Mouse (Mus musculus) liver, embryonic 15.5 days (tissue): ENCODE measurements around the gene Arhgap10. TPM values are rescaled to one million over a fixed set of nuclear protein-coding genes. Genes with fewer than 3 reads are reported as not detected.

Experiments
- ATAC-seq: fragments of 200-750 bp; cut with Nextera tagmentation; 2 replicates; pipeline ENCODE4 v1.8.0; 2017; ENCODE audit warnings: moderate number of reproducible peaks, mild to moderate bottlenecking, moderate library complexity; ENCODE audit not compliant: insufficient read depth
- H3K27ac ChIP-seq: fragments of 300-500 bp; sonication (generic); replicated peaks from 2 replicates; pipeline ENCODE4 v1.5.1; 2015; ENCODE audit warnings: mild to moderate bottlenecking, inconsistent platforms
- H3K27me3 ChIP-seq: fragments of 300-500 bp; sonication (generic); 2 replicates; pipeline ENCODE4 v1.6.1; 2015; ENCODE audit warnings: mild to moderate bottlenecking, inconsistent platforms
- H3K36me3 ChIP-seq: fragments of 300-500 bp; sonication (generic); replicated peaks from 2 replicates; pipeline ENCODE4 v1.6.1; 2015; ENCODE audit warnings: moderate library complexity, mild to moderate bottlenecking, inconsistent platforms
- H3K4me1 ChIP-seq: fragments of 300-500 bp; sonication (generic); replicated peaks from 2 replicates; pipeline ENCODE4 v1.6.1; 2015; ENCODE audit warnings: inconsistent platforms
- H3K4me2 ChIP-seq: fragments of 300-500 bp; sonication (generic); 2 replicates; pipeline ENCODE4 v1.6.1; 2015; ENCODE audit warnings: moderate library complexity, mild to moderate bottlenecking, inconsistent platforms
- H3K4me3 ChIP-seq: fragments of 300-500 bp; sonication (generic); replicated peaks from 2 replicates; pipeline ENCODE4 v1.5.1; 2015; ENCODE audit warnings: mild to moderate bottlenecking, inconsistent platforms
- H3K9ac ChIP-seq: fragments of 300-500 bp; sonication (generic); 2 replicates; pipeline ENCODE4 v1.6.1; 2015; ENCODE audit warnings: moderate library complexity, mild to moderate bottlenecking, inconsistent platforms
- H3K9me3 ChIP-seq: fragments of 300-500 bp; sonication (generic); replicated peaks from 2 replicates; pipeline ENCODE4 v1.6.1; 2016; ENCODE audit warnings: inconsistent platforms
- WGBS: fragments of 180-500 bp; shearing (Covaris S2); methylation state at CpG from one replicate; pipeline ENCODE4 v1.1.7; 2015; ENCODE audit warnings: mixed read lengths; ENCODE audit not compliant: insufficient replicate concordance; 5-methylcytosine and 5-hydroxymethylcytosine counted together
- polyA plus RNA-seq: library from polyadenylated mRNA; unstranded; fragments of >200 nt; fragmentation: Nextera tagmentation; extraction: Ambion mirVana; gene quantifications from 2 replicates; pipeline ENCODE4 v1.2.1, GENCODE M21; 2015

Arhgap10 gene
- polyA plus RNA-seq, 1 experiment from 2014 or later, result 5.8 TPM

DNA sequence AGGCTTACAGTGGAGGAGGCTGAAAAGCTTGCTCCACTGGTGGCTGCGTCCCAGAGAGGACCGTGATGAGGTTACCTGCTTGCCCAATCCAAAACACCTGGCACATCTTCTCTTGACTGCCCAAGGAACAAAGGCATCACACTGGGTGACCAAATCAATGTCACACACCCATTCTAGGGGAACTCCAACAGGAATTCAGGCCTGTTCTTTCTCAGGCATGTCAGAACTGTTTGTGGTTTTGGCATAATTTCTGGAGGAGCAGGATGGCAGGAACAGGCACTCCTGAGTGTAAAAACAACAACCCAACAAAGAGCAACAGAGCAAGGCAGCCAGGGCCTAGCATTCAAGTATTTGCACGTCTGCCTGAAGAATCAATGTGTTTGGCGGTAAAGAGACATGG, 59.2 kb downstream of the Arhgap10 start:
- ATAC-seq, result no peak
- H3K9ac ChIP-seq, result no peak overlapping the region
- no peak overlapping the region for H3K4me3 ChIP-seq
- no peaks in the 10 kb centered on the region for H3K27me3 ChIP-seq
- H3K27ac ChIP-seq, result no peak overlapping the region
- no peaks in the 10 kb centered on the region for H3K36me3 ChIP-seq
- 78% methylated on average over 4 of the region's 4 CpGs for WGBS
- no peaks in the 10 kb centered on the region for H3K9me3 ChIP-seq
- no peaks in the 10 kb centered on the region for H3K4me1 ChIP-seq
- no peak overlapping the region for H3K4me2 ChIP-seq

DNA sequence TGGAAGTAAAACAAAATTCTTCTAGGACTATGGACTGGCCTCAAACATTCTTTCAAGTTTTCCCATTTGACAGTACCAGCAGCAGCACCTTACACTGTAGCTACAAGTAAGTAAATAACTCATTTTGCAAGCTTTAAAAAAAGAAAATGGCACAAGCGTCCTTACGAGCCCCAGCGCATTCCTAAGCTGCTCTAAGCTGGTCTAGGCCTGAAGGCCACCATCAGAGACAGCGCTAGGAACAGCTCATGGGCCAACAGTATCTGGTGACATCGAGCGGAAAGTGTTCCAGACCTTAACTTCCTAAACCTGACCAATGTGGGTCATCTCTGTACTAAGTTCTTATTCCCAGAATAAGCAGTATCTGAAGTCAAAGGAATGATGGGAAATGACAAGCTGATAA, 61.5 kb downstream of the Arhgap10 start:
- no peaks in the 10 kb centered on the region for H3K36me3 ChIP-seq
- no peak overlapping the region for H3K27ac ChIP-seq
- H3K4me1 ChIP-seq, result no peaks in the 10 kb centered on the region
- no peak overlapping the region for H3K4me2 ChIP-seq
- no peaks in the 10 kb centered on the region for H3K27me3 ChIP-seq
- H3K9me3 ChIP-seq, result no peaks in the 10 kb centered on the region
- no peak for ATAC-seq
- H3K4me3 ChIP-seq, result no peak overlapping the region
- H3K9ac ChIP-seq, result no peak overlapping the region
- WGBS, result 78% methylated on average over 6 of the region's 6 CpGs

DNA sequence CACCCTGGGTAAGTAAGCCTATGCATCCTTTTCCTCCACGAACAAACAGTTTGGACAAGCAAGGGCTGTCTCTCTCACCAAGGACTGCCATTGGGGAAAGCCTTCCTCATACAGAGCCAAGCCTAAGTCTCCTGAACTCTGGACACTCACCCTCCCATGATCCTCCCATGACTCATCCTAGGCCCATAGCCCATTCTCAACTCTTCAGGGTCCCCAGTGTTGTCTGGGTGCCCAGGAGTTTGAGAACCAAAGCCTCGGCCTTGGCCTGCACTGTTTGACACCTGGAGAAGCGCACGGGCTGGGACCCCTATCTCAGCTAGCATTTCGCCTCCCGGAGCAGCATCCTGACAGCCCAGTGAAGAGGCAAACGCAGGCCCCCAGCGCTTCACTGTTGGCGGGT, 63.9 kb downstream of the Arhgap10 start:
- H3K27ac ChIP-seq, result no peak overlapping the region
- no peaks in the 10 kb centered on the region for H3K4me1 ChIP-seq
- WGBS, result 77% methylated on average over 9 of the region's 9 CpGs
- H3K9ac ChIP-seq, result no peak overlapping the region
- peaks cover 10% of the 10 kb centered on the region for H3K36me3 ChIP-seq
- no peak overlapping the region for H3K4me3 ChIP-seq
- ATAC-seq, result no peak
- no peak overlapping the region for H3K4me2 ChIP-seq
- no peaks in the 10 kb centered on the region for H3K9me3 ChIP-seq
- no peaks in the 10 kb centered on the region for H3K27me3 ChIP-seq

DNA sequence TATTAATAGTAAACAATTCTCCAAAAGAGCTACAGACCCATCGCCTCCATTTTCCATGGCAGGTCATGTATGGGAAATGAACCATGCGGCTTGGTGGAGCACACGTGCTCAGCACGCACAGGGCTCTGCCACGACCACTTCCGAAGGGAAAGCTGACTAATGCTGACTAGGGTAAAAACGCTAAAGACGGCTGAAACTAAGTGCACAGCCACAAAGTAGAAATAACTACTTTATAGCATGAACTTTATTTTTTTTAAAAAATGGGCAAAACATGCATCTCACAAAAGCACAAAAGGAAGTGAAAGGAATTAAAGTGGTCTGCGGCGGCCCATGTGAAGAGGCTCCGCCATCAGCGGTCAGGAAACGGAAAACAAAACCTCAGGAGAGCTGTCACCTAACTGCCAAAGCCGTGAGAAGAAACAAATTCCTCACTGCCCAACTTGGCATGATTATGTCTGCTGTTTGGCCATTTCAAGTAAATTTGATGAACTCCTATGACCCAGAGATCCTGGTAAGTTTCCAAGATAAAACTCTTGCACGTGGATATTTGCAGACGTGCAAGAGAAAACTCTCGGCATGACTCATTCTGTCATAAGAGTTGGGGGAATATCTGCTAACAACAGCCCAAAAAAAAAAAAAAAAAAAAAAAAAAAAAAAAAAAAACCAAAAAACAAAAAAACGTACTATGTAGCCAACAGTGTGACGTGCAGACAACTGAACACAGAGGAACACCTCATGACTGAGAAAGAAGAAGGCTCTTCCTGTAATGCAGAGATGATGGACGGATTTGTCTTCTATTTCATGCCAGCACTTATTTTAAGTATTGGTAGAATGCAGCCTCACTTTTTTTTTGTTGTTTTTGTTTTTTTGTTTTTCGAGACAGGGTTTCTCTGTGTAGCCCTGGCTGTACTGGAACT, 66.0 kb downstream of the Arhgap10 start:
- no peak for ATAC-seq
- WGBS, result 63% methylated on average over 21 of the region's 21 CpGs
- Histone ChIP-seq H3K27me3 (no peaks in the 10 kb centered on the region), H3K36me3 (peaks cover 10% of the 10 kb centered on the region), H3K4me2 (no peak overlapping the region), H3K9ac (no peak overlapping the region), H3K27ac (no peak overlapping the region), H3K9me3 (no peaks in the 10 kb centered on the region), H3K4me3 (no peak overlapping the region), H3K4me1 (no peaks in the 10 kb centered on the region)

DNA sequence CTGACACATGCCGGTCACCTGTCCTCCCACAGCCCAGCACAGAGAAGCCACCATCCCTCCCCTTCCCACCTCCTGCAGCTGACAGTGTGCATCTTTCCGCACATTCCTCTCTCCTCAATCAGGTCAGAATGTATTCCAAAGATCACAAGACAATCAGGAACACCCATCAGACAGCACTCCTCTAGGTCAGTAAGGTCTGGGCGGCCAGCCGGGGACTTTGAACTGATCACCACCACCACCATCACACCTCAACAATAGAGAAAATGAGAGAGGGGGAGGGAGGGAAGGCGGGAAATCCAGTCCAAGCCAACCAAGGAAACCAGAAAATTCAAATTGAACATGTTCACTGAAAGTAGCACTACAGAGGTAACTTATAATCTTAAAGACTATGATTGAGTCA, 66.7 kb downstream of the Arhgap10 start:
- Histone ChIP-seq H3K27ac (no peak overlapping the region), H3K9me3 (no peaks in the 10 kb centered on the region), H3K4me1 (no peaks in the 10 kb centered on the region), H3K27me3 (no peaks in the 10 kb centered on the region), H3K4me3 (no peak overlapping the region), H3K36me3 (peaks cover 10% of the 10 kb centered on the region), H3K9ac (no peak overlapping the region), H3K4me2 (no peak overlapping the region)
- ATAC-seq, result no peak
- WGBS, result 74% methylated on average over 5 of the region's 5 CpGs

DNA sequence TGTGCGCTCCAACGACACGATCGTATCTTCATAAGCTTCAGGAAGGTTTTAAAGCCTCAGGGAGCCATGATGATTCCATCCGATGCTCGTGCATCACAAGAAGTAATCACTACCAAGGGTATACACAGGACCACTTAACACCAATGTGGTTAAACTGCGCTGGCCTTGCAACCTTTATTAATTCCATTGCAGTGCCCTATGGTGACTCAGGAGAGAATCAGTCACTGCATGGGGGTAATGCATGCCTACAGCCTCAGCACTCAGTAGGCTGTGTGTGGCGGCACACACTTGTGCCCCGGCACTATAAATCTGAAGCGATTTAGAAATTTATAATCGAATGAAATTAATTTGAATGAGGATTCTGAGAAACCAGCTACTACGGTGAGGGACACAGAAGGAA, 71.5 kb downstream of the Arhgap10 start:
- Histone ChIP-seq H3K4me3 (no peak overlapping the region), H3K9ac (no peak overlapping the region), H3K9me3 (no peaks in the 10 kb centered on the region), H3K36me3 (peaks cover 10% of the 10 kb centered on the region), H3K27me3 (no peaks in the 10 kb centered on the region), H3K27ac (no peak overlapping the region), H3K4me2 (no peak overlapping the region), H3K4me1 (0 out of 2 replicates have a peak, but pooled peaks cover 5% of the 10 kb centered on the region)
- 80% methylated on average over 12 of the region's 12 CpGs for WGBS
- ATAC-seq, result no peak

DNA sequence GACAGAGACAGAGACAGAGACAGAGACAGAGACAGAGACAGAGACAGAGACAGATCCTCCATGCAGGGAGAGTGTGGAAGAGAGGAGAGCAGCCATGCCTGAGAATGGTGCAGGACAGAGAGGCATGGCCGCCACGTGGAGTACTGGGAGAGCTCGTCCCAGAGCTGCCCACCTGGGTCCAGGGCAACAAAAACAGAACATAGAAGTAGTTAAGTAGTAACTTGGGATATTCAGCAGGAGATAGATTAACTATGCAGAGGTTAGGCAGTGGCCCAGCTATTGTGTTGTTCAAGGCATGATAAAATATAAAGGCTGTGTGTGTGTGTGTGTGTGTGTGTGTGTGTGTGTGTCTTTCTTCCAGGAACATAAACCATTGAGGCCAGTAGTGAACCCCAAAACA, 72.1 kb downstream of the Arhgap10 start:
- H3K4me3 ChIP-seq, result no peak overlapping the region
- no peaks in the 10 kb centered on the region for H3K9me3 ChIP-seq
- 0 out of 2 replicates have a peak, but pooled peaks cover 5% of the 10 kb centered on the region for H3K4me1 ChIP-seq
- H3K27me3 ChIP-seq, result no peaks in the 10 kb centered on the region
- peaks cover 10% of the 10 kb centered on the region for H3K36me3 ChIP-seq
- H3K4me2 ChIP-seq, result no peak overlapping the region
- no peak for ATAC-seq
- no peak overlapping the region for H3K27ac ChIP-seq
- H3K9ac ChIP-seq, result no peak overlapping the region
- 63% methylated on average over 3 of the region's 3 CpGs for WGBS

DNA sequence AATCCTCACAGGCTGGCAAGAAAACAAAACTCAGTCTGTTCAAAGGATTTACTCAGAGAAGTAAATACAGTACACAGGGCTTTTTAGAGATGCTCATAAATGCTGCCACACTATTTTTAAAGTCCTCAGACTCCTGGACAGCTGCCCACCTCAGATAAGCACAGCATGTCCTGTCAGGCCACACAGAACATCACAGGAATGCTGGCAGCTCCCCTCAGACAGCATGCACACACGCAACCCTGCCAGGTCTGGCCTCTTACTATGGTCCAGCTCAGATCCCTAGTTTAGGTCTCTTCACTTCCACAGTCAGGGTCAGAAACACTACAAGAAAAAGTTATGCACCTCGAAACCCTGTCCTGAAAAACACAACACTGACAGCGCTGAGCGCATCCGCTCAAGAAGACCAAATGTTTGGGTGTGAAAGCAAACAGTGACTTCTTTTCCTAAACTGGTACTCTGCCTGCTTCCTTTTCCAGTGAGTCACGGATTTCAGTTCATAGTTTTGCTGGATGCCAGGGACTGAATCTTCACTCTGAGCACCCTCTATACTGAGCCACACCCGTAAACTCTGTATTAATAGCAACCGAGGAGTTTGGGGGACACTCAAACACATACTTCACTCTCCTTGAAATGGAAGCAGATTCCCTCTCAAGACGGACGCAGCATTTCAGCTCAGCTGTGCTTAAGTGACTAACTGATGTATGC, 73.4 kb downstream of the Arhgap10 start:
- no peak overlapping the region for H3K27ac ChIP-seq
- H3K4me2 ChIP-seq, result no peak overlapping the region
- H3K9me3 ChIP-seq, result no peaks in the 10 kb centered on the region
- no peak overlapping the region for H3K9ac ChIP-seq
- no peaks in the 10 kb centered on the region for H3K27me3 ChIP-seq
- H3K4me1 ChIP-seq, result 0 out of 2 replicates have a peak, but pooled peaks cover 5% of the 10 kb centered on the region
- H3K4me3 ChIP-seq, result no peak overlapping the region
- no peak for ATAC-seq
- H3K36me3 ChIP-seq, result peaks cover under 1% of the 10 kb centered on the region; the same call in 1 of the 2 replicates
- 63% methylated on average over 10 of the region's 10 CpGs for WGBS

DNA sequence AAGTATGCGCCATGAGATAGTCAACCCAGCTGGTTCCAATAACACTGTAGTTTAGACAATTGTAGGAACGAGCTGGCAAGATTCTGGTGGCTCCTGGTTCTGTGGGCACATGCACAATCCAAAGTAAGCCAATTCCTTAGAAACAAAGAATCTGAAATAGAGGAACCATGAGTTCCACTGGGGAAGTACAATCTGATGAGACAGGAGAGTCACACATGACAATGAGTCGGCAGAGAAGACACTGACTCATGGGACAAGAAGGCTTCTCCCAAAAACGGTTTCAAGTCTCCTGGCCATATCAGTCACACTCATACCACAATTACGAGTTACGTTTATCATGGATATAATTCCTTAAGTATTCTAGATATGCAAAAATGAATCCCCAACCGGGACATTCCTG, 75.3 kb downstream of the Arhgap10 start:
- no peak for ATAC-seq
- Histone ChIP-seq H3K4me1 (peaks cover 14% of the 10 kb centered on the region), H3K27ac (no peak overlapping the region), H3K27me3 (no peaks in the 10 kb centered on the region), H3K4me3 (no peak overlapping the region), H3K9ac (no peak overlapping the region), H3K9me3 (no peaks in the 10 kb centered on the region), H3K36me3 (no peaks in the 10 kb centered on the region), H3K4me2 (no peak overlapping the region)
- 40% methylated on average over 7 of the region's 7 CpGs for WGBS

DNA sequence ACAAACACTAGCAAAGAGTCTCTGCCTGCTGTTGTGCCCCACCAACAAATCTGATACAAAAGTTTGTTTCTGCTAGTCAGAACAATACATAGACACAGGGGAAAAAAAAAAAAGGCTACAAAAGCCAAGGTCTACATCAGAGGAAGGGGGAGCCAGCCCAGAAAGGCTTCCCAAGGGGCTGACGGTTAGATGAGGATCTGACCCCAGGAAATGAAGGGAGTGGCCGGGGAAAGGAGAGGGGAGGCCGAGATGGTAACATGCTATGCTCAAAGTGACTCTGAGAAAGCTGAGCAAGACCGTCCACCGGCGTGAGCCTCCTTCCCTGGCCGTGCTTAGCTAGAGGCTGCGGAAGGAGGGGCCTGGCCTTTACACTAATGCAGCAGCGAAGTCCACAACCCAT, 76.8 kb downstream of the Arhgap10 start:
- Histone ChIP-seq H3K9ac (no peak overlapping the region), H3K4me3 (no peak overlapping the region), H3K27me3 (no peaks in the 10 kb centered on the region), H3K9me3 (no peaks in the 10 kb centered on the region), H3K36me3 (no peaks in the 10 kb centered on the region), H3K4me2 (no peak overlapping the region), H3K27ac (no peak overlapping the region), H3K4me1 (peaks cover 14% of the 10 kb centered on the region)
- WGBS, result 47% methylated on average over 9 of the region's 9 CpGs
- no peak for ATAC-seq

DNA sequence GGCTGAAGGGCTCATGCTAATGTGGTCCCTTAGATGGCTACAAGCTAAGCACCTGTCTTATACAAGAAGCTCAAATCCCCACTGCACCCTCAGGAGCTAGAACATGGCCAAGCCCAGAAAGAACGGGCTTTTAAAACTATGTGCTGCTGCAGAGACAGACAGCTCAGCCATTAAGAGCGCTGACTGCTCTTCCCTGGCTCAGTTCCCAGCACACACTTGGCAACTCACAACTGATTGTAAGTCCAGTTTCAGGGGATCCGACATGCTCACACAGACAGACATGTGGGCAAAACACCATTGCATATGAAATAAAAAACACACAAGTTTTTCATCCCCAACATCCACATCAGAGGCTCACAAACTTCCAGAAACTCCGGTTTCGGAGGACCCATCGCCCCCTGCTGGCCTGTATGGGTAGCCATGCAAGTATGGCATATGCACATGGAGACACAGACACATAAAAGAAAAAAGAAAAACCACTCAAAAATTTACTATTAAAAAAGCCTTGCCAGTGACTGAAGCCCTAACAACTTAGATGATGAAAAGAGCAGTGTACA, 77.4 kb downstream of the Arhgap10 start:
- Histone ChIP-seq H3K27ac (no peak overlapping the region), H3K4me1 (peaks cover 14% of the 10 kb centered on the region), H3K9ac (no peak overlapping the region), H3K4me2 (no peak overlapping the region), H3K4me3 (no peak overlapping the region), H3K36me3 (no peaks in the 10 kb centered on the region), H3K9me3 (no peaks in the 10 kb centered on the region), H3K27me3 (no peaks in the 10 kb centered on the region)
- 70% methylated on average over 6 of the region's 6 CpGs for WGBS
- ATAC-seq, result no peak
